Mouse (Mus musculus) spleen, postnatal 10 days (tissue): ENCODE measurements at regions not wholly inside any gene's neighbourhood (a gene's known extent, or its start where the extent isn't known, plus 50 kb on each side); places are given as distances from the start of the nearest gene placed in this dataset.

Experiments
- DNase-seq, 2 experiments: peaks; one replicate each; pipeline ENCODE4 v3.0.0; 2021 to 2022; ENCODE audit warnings: low spot score in 2 of 2

DNA sequence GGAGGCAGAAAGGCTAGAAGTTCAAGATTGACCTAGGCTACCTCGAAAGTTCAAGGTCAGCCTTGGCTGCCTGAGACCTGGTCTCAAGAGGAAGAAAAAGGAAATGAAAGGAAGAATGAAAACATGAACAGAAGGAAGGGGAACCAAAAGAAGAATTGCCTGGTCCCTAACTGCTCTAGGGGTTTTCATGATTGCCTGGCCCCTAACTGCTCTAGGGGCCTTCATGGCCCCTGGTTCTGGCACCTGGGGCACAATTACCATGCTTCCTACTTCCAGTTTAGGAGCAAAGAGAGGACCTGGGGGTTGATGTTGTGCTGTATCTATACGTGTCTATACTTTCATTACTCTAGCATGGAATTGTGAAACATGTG, 132.8 kb downstream of the Cd24a start:
- no peak for DNase-seq

- DNase-seq = no peak
These were observed 134.6 kb downstream of the Cd24a start for GRCm38 (mm10) chr10:43712657-43713056.

GRCm38 (mm10) chr10:43718768-43719167, 140.7 kb downstream of the Cd24a start:
- DNase-seq = no peak

DNA sequence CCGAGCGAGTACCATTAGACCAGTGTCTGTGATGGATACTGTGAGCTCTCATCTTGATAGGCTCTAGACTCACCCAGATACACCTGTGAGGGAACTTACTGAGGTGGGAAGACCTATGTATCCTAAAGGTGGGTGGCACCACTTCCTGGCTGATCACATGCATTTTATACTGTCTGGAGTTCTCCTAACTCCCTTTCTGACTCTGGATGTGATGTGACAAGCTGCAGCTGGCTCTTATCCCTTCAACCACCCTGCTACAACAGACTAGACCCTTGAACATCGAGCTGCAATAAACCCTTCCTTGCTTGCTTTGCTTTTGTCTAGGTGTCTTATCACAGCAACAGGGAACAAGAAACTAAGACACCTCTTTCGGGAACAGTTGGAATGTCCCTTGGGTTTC, 143.3 kb downstream of the Cd24a start:
- no peak for DNase-seq

DNA sequence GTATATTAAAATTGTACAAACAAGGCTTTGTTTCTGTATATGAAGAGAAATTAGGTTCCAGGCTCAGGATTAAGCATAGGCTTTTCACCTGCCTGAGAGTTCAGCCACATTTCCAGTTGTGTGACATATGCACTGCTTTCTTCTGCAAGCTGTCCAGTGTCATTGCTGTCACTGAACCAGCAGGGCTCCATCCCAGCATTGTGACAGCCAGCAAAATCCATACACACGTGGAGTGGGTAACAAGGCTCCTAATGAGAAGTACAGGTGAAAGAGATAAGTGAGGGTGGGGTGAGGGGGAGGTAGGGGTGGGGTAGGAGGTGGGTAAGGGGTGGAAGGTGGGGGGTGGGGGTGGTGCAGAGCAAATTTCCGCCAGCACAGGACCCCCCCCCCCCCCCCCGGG, 144.1 kb downstream of the Cd24a start:
- no peak for DNase-seq

DNA sequence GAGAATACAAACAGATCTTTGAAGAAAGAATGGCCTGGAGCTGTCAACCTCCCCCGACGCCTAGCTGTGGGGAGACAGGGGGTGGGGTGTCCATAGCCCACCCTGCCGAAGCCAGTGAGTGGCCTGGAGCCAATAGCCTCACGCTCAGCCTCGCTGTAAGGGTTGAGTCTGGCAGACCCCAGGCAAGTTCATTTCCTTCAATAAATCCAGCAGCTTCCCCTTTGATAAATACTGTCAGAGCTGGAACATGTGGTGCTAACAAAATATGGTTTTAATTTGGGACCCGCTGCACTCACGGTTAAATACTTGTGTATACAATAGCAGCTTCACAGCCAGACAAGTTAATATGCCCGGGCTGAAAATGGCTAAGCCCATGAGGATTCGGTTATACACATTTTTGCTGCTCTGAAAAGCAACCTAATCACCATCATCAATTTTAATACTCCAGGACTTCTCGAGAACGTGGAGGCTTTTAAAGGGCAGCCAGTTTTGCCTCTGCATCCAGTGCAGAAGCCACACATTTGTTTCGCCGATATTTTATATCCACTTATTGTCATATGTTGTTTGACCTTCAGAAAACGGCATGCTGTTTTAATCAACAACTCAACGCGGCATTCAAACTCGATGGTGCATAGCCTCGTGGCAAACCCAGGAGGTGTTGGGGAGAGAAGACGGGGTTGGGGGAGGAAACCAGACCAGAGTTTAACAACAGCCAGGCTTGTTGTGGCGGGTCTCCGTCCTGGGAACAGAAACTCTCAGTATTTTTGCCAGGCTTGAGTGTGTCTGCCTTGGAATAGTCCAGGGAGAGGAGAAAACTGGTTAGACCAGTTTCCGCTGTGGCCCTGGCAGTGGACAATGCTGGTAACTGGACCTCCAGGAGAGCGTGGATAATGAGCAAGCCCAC, 144.9 kb downstream of the Cd24a start:
- DNase-seq = no peak

DNA sequence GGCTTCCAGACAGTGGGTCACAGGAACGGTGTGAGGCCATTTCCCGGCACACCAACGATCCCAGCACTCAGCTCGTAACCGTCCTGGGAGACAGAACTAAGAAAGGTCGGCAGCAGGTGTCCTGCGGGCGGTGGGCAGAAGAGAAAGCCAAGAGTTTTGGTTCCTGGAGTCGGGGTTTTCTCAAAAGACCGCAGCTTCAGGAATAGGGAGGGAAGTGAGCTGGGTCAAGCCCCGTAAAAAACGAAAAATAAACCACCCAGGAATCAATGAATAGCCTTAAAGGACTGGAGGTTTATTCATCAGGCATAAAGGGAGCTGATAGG, 145.5 kb downstream of the Cd24a start:
- no peak for DNase-seq

GRCm38 (mm10) chr10:43727746-43728145, 149.7 kb downstream of the Cd24a start:
- no peak for DNase-seq

DNA sequence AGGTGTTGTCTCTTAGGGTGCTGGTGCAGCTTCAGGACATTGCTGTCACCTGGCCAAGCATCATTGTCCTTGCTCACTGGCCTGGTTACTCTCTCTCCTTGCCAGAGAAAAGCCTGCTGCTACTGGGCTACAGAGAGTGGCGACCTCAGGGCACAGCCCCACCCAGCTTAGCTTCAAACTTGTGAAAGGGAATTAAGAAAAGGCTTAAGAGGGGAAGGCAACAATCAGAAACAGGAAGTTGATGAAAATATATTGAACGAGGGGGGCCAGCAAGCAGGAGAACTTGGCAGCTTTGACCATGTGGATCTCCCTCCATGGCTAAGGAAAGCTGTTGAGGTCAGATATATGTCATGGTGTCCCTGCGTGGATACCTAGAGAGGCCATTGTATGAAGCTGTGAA, 151.1 kb downstream of the Cd24a start:
- DNase-seq = no peak

DNA sequence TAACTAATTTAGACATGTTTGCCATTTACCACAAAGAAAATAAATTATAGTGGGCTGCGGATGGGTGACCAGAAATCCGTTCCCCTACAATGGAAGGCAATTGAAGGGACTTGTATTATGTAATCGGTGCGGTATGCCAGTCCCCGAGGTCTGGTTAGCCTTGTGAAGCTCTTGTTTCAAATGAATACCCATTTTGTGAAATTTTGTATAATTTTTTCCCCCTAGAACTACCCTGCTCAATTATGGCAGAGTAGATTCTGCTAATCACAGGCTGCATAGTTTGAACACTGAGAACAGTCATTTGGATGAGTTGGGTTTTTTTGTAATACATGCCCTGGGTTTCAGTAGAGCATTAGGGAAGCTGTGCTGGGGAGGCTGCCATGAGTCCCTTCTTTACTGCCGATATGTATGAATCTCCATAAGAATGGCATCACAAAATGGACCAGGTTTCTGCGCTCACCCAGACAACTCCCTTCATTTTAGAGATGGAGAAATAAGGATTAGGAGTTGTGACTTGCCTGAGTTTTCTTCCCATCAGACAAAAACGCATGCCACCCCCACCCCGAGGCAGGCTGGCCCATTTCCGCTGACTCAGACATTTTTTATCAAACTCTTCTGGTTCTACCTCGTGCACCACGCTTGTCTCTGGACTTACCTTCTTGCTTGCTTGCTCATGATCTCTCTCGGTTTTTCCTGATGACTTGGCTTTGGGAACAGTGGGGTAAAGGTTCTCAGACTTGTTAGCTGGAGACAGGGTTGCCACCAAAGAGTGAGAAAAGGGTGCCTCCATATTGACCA, 155.7 kb downstream of the Cd24a start:
- no peak for DNase-seq

DNA sequence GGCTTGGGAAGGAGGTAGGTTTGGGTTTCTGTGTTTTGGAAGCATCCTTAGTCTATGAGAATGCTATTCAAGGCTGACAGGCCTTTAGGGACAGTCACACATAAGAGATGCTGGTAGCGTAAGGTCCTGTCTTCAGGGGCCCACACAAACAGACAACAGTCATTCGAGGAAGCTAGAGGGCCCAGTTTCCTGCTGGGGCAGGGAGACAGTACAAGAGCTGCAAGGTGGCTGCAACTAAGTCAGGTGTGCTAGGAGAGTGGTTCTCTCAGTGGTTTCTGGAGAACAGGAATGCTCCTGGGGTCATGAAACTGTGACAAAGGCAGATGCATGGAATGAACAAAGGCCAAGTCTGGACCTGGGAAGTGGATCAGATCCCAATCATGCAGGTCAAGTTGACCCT, 161.1 kb downstream of the Cd24a start:
- DNase-seq = no peak

GRCm38 (mm10) chr10:43739718-43740117, 161.6 kb downstream of the Cd24a start:
- no peak for DNase-seq

DNA sequence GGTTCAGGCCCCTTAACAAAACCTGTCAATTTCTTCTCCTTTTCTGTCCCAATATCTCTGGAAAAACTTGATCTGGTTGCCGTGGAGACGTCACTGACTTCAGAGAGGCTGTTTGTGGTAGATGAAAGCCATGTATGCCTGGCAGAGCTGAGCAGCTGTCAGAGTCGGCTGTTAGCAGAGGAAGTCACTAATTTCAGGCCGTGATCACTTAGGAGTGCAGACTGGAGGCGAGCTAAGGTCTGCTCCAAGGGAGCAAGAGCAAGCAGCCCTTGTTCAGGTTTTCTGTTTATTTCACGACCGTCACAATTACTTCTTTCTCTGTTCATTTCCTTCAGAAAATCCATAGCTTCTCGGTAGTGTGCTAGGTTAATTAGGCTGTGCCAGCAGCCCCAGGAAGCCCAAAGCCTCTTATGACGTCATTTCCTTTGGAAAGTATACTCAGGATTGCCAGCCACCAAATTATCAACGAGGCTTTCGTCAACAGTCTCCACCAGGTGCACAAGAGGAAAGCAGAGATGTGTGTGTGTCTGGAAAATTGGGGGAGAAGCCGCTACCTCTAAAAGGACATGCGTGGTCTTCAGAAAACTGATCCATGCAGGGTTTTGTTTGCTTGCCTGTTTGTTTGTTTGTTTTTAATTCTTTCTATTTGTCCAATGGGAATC, 161.2 kb downstream of the Qrsl1 start:
- DNase-seq = peak in 1 of 2 experiments; percentile 47

DNA sequence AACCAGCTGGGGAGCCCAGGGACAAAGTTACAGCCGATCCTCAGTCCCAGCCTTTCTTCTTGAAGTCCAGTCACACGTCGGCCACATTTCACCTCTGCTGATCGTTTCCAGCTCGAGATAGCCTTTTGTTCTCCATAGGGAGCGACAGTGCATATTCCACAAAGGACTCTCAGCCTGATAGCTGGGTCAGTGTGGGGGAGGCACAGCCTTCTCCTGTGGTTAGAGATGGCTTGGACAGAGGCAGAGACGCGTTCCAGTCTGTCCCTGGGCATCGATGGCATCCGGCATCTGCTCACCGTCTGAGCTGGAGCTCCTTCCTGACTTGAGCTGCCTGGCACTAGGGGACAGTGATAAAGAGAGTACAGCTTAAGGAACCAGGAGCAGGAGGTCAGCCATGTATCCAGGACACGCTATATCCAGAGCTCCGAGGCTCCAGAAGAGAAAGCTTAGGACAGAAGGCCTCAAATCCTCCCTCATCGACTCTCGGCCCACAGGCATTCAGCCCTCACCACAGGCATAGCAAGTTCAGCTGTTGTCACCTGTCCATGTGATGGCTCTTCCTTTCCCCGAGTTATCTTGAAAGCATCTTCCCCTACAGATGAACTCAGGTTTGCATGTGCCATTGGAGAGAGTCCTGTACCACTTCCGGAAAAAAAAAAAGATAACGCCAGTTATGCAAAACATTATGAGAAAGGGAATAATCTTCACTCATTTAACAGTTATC, 160.0 kb downstream of the Qrsl1 start:
- DNase-seq = no peak

- no peak for DNase-seq
These were observed 159.2 kb downstream of the Qrsl1 start for GRCm38 (mm10) chr10:43742085-43743054.

DNA sequence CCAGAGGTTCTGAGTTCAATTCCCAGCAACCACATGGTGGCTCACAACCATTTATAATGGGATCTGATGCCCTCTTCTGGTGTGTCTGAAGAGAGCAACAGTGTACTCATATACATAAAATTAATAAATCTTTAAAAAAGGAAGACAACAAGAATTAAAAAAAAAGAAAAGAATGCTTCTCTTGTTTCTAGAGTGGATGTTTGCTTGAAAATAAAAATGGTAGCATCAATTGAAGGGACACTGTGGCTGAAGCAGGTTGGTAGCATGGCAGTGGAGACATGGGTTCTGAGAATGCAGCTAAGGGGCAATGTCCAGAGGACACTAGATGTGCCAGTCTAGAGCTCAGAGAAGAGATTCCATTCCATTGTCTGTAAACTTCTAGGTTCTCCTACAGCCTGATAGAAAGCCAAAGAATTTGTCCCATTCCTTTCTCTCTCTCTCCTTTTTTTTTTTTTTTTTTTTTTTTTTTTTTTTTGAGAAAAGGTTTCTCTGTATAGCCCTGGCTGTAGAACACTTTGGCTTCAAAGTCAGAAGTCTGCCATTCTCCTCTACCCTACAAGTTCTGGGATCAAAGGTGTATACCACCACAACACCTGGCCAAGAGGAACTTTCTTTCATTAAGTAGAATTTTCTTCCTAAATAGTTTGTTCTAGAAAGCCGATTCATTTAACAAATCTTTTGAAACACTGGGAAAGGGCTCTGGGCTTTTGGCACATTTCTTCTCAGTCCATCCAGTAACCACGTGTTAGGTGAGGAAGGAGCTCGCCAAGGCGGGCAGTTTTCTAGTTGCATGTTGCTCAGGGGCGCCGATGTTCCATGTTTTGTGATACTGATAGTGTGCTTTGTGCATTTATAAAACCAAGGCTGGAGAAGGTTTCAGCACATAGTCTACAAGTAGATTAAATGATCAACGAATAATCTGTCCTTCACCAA, 158.1 kb downstream of the Qrsl1 start:
- DNase-seq = no peak

GRCm38 (mm10) chr10:43745931-43746630, 155.5 kb downstream of the Qrsl1 start:
- no peak for DNase-seq

DNA sequence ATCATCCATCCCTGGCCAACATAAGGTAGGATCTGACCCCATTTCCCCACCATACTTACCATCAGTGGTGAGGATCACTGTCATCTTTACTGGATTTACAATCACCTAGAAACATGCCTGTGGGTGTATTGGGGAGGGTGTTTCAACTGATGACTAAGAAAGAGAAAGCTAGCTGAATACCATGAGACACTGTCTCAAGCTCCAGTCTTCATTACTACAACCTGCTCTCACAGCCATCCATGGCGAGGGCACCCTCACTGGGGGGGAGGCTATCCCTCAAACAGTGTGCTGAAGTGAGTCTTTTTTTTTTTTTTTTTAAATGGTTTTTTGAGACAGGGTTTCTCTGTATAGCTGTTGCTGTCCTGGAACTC, 154.9 kb downstream of the Qrsl1 start:
- DNase-seq = no peak

DNA sequence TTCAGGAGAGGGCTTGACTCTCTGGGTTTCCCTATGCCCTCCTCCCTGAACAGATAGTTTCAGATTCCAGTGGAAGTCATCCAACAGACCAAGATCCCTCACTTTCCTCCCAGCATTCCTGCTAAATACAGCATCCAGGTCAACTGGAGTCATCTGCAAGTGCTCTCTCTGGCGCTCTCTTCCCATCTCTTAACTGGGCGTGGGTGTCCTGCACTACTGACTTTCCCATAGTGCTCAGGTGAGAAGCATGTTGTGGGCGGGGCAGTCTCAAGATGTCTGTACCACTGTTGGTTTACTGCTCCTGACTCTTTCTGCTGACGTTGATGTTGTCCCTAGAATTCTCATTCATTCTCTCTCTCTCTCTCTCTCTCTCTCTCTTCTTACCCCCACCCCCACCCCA, 154.0 kb downstream of the Qrsl1 start:
- no peak for DNase-seq
